Mouse (Mus musculus): Measurements from ENCODE around the gene Cep128.

DNA sequence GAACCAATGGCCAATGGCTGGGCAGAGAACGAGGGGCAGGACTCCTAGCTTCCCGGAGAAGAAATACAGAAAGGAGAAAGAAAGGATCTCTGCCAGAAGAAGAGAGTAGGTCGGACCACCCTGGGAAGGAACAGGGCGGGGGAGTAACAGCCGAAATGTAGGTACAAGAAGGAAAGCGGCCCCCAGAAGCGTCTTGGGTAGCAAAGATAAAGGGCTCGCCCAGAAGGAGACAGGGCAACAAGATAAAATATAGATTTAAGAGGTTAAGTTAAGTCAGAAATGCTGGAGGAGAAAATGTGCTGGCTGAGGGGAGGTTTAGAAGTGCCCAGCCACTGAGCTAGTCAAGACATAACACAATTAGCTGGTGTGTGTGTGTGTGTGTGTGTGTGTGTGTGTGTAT lies 30.4 kb downstream of the Cep128 start:
- TF ChIP-seq CTCF (conservative IDR thresholded peaks at IDR 0.05 in 1 of 2, IDR thresholded peaks at IDR 0.05 in 1 of 2; ENCODE audit: low read depth in 2 of 2, low read length in 2 of 2): no peak
- no peak for TF ChIP-seq MXI1 (IDR thresholded peaks at IDR 0.05; ENCODE audit: low read depth, low read length)
- TF ChIP-seq EP300 (IDR thresholded peaks at IDR 0.05; ENCODE audit: low read length): no peak
- no peak for TF ChIP-seq HCFC1 (IDR thresholded peaks at IDR 0.05; ENCODE audit: low read depth, low read length)
- no peak for TF ChIP-seq MAX (IDR thresholded peaks at IDR 0.05; ENCODE audit: low read length)
- TF ChIP-seq TBP (conservative IDR thresholded peaks at IDR 0.05; ENCODE audit: low read depth, low read length): no peak
- no peak for TF ChIP-seq POLR2AphosphoS2 (IDR thresholded peaks at IDR 0.05; ENCODE audit: low read depth, low read length)
